Mouse (Mus musculus) neural tube, embryonic 14.5 days (tissue): ENCODE measurements around the gene Plch2. TPM values are rescaled to one million over a fixed set of nuclear protein-coding genes. Genes with fewer than 3 reads are reported as not detected.

Experiments
- ATAC-seq: fragments of 200-750 bp; cut with Nextera tagmentation; 2 replicates; pipeline ENCODE4 v1.8.0; 2017; ENCODE audit warnings: low read depth, mild to moderate bottlenecking, moderate TSS enrichment, moderate library complexity
- H3K27ac ChIP-seq: fragments of 300-500 bp; sonication (generic); 2 replicates; pipeline ENCODE4 v1.5.1; 2014; ENCODE audit warnings: low read depth, mild to moderate bottlenecking, control low read depth, low read length, moderate library complexity, mixed read lengths
- H3K27me3 ChIP-seq: fragments of 300-500 bp; sonication (generic); 2 replicates; pipeline ENCODE4 v1.6.1; 2014; ENCODE audit warnings: low read length; ENCODE audit not compliant: control insufficient read depth, insufficient read depth
- H3K36me3 ChIP-seq: fragments of 300-500 bp; sonication (generic); 2 replicates; pipeline ENCODE4 v1.6.1; 2014; ENCODE audit warnings: low read length, mixed read lengths; ENCODE audit not compliant: control insufficient read depth, insufficient read depth
- H3K4me1 ChIP-seq: fragments of 300-500 bp; sonication (generic); 2 replicates; pipeline ENCODE4 v1.6.1; 2014; ENCODE audit warnings: low read length; ENCODE audit not compliant: control insufficient read depth, insufficient read depth
- H3K4me2 ChIP-seq: fragments of 300-500 bp; sonication (generic); 2 replicates; pipeline ENCODE4 v1.6.1; 2014; ENCODE audit warnings: mild to moderate bottlenecking, low read depth, low read length, control low read depth
- H3K4me3 ChIP-seq: fragments of 300-500 bp; sonication (generic); 2 replicates; pipeline ENCODE4 v1.5.1; 2014; ENCODE audit warnings: low read depth, low read length, control low read depth, mixed read lengths
- H3K9ac ChIP-seq: fragments of 300-500 bp; sonication (generic); replicated peaks from 2 replicates; pipeline ENCODE4 v1.6.1; 2014; ENCODE audit warnings: low read depth, mild to moderate bottlenecking, control low read depth, low read length, mixed read lengths
- H3K9me3 ChIP-seq: fragments of 300-500 bp; sonication (generic); 2 replicates; pipeline ENCODE4 v1.6.1; 2016; ENCODE audit warnings: low read length; ENCODE audit not compliant: control insufficient read depth
- WGBS: fragments of 180-500 bp; shearing (Covaris S2); extraction: QIAGEN DNeasy Blood & Tissue Kit; methylation state at CpG from one replicate; pipeline ENCODE4 v1.1.7; 2014; 5-methylcytosine and 5-hydroxymethylcytosine counted together
- polyA plus RNA-seq: library from polyadenylated mRNA; unstranded; fragments of >200 nt; fragmentation: Nextera tagmentation; extraction: Ambion mirVana; gene quantifications from 2 replicates; pipeline ENCODE4 v1.2.1, GENCODE M21; 2014

The Plch2 gene
- polyA plus RNA-seq, result 10.7 and 16.0 TPM in 2 replicates

GRCm38 (mm10) chr4:155056724-155057123 lies at the start of gene Plch2:
Gene Plch2, minus strand, starts transcription at chr4:155056784.
- Histone ChIP-seq H3K4me2 (no peak within 1 kb of the TSS), H3K27ac (no peak within 1 kb of the TSS), H3K9ac (0 out of 2 replicates have a peak within 1 kb of the TSS, but pooled peaks have one; percentile 11), H3K36me3 (no peaks in the 10 kb centered on the region), H3K4me3 (no peak within 1 kb of the TSS), H3K4me1 (peaks cover 5% of the 10 kb centered on the region; the same call in 1 of the 2 replicates), H3K27me3 (no peaks in the 10 kb centered on the region), H3K9me3 (no peaks in the 10 kb centered on the region)
- peak; percentile 30; the same call in 1 of the 2 replicates for ATAC-seq
- 62% methylated on average over 10 of the region's 10 CpGs for WGBS

- Histone ChIP-seq H3K4me1 (no peaks in the 10 kb centered on the region), H3K36me3 (no peaks in the 10 kb centered on the region), H3K27ac (no peak overlapping the region), H3K4me2 (no peak overlapping the region), H3K9ac (no peak overlapping the region), H3K9me3 (no peaks in the 10 kb centered on the region), H3K27me3 (no peaks in the 10 kb centered on the region), H3K4me3 (no peak overlapping the region)
- ATAC-seq, result no peak
- WGBS, result 72% methylated on average over 4 of the region's 4 CpGs
These were observed 42.0 kb upstream of the Plch2 start for GRCm38 (mm10) chr4:155098572-155098971.

GRCm38 (mm10) chr4:155097452-155097851 lies 40.9 kb upstream of the Plch2 start:
- no peak overlapping the region for H3K4me3 ChIP-seq
- 84% methylated on average over 6 of the region's 6 CpGs for WGBS
- no peak overlapping the region for H3K4me2 ChIP-seq
- no peak for ATAC-seq
- no peaks in the 10 kb centered on the region for H3K36me3 ChIP-seq
- no peak overlapping the region for H3K27ac ChIP-seq
- no peaks in the 10 kb centered on the region for H3K9me3 ChIP-seq
- no peaks in the 10 kb centered on the region for H3K27me3 ChIP-seq
- H3K9ac ChIP-seq, result no peak overlapping the region
- H3K4me1 ChIP-seq, result no peaks in the 10 kb centered on the region

GRCm38 (mm10) chr4:155095967-155096366 lies 39.4 kb upstream of the Plch2 start:
- Histone ChIP-seq H3K9me3 (no peaks in the 10 kb centered on the region), H3K4me2 (no peak overlapping the region), H3K36me3 (no peaks in the 10 kb centered on the region), H3K9ac (no peak overlapping the region), H3K4me3 (no peak overlapping the region), H3K27ac (no peak overlapping the region), H3K4me1 (no peaks in the 10 kb centered on the region), H3K27me3 (no peaks in the 10 kb centered on the region)
- whole genome bisulfite sequencing, result 80% methylated on average over 8 of the region's 8 CpGs
- ATAC-seq, result no peak

- WGBS, result 32% methylated on average over 8 of the region's 8 CpGs
- H3K27ac ChIP-seq, result 0 out of 2 replicates have a peak overlapping the region, but pooled peaks have one; percentile 34
- no peaks in the 10 kb centered on the region for H3K9me3 ChIP-seq
- no peak overlapping the region for H3K4me2 ChIP-seq
- H3K4me1 ChIP-seq, result no peaks in the 10 kb centered on the region
- no peaks in the 10 kb centered on the region for H3K27me3 ChIP-seq
- no peaks in the 10 kb centered on the region for H3K36me3 ChIP-seq
- no peak overlapping the region for H3K9ac ChIP-seq
- H3K4me3 ChIP-seq, result no peak overlapping the region
- peak; percentile 85 for ATAC-seq
These were observed 38.8 kb upstream of the Plch2 start for GRCm38 (mm10) chr4:155095238-155095900.

- peak; percentile 47; the same call in 1 of the 2 replicates for ATAC-seq
- Histone ChIP-seq H3K9ac (no peak overlapping the region), H3K36me3 (no peaks in the 10 kb centered on the region; the same call in 1 of the 2 replicates), H3K9me3 (no peaks in the 10 kb centered on the region), H3K27me3 (no peaks in the 10 kb centered on the region), H3K27ac (0 out of 2 replicates have a peak overlapping the region, but pooled peaks have one; percentile 34), H3K4me3 (no peak overlapping the region), H3K4me2 (no peak overlapping the region), H3K4me1 (no peaks in the 10 kb centered on the region)
- WGBS, result 78% methylated on average over 3 of the region's 3 CpGs
These were observed 38.0 kb upstream of the Plch2 start for GRCm38 (mm10) chr4:155094565-155094964.

GRCm38 (mm10) chr4:155093431-155094149 lies 37.0 kb upstream of the Plch2 start:
- H3K9me3 ChIP-seq, result no peaks in the 10 kb centered on the region
- H3K4me1 ChIP-seq, result no peaks in the 10 kb centered on the region
- H3K27ac ChIP-seq, result no peak overlapping the region
- H3K4me2 ChIP-seq, result no peak overlapping the region
- H3K27me3 ChIP-seq, result no peaks in the 10 kb centered on the region
- WGBS, result 85% methylated on average over 7 of the region's 7 CpGs
- no peak overlapping the region for H3K4me3 ChIP-seq
- no peak for ATAC-seq
- no peaks in the 10 kb centered on the region; the same call in 1 of the 2 replicates for H3K36me3 ChIP-seq
- no peak overlapping the region for H3K9ac ChIP-seq

- H3K4me3 ChIP-seq, result no peak overlapping the region
- no peak overlapping the region for H3K4me2 ChIP-seq
- no peaks in the 10 kb centered on the region; the same call in 1 of the 2 replicates for H3K36me3 ChIP-seq
- no peaks in the 10 kb centered on the region for H3K4me1 ChIP-seq
- H3K27me3 ChIP-seq, result no peaks in the 10 kb centered on the region
- no peak overlapping the region for H3K27ac ChIP-seq
- no peak overlapping the region for H3K9ac ChIP-seq
- WGBS, result 94% methylated on average over 19 of the region's 19 CpGs
- H3K9me3 ChIP-seq, result no peaks in the 10 kb centered on the region
- ATAC-seq, result no peak
These were observed 36.3 kb upstream of the Plch2 start for GRCm38 (mm10) chr4:155092718-155093430.
